Mouse (Mus musculus) adrenal gland, postnatal 4 days (tissue): ENCODE data around the gene Olfr1271. TPM values are rescaled to one million over a fixed set of nuclear protein-coding genes. Genes with fewer than 3 reads are reported as not detected.
"Not testable (repeated sequence)": the region's sequence is repeated elsewhere in the genome, so short reads cannot be mapped to it uniquely, and the experiment has no call there.

ENCODE experiments used
- DNase-seq, 2 experiments: peaks; one replicate each; pipeline ENCODE4 v3.0.0; 2021 to 2022; ENCODE audit warnings: low spot score in 2 of 2, mixed read lengths in 2 of 2
- long read RNA-seq, 2 experiments: library from polyadenylated mRNA; stranded (forward); transcript quantifications; one replicate each; pipeline ENCODE4 v2.0.0; 2021
- total RNA-seq, 2 experiments: library from RNA; stranded (reverse); gene quantifications; 2 replicates each; pipeline ENCODE4 v1.2.3; 2021

Gene Olfr1271
- not detected for total RNA-seq
- long read RNA-seq, experiment 1, result 0 reads
- long read RNA-seq, experiment 2, result 0 reads

DNA sequence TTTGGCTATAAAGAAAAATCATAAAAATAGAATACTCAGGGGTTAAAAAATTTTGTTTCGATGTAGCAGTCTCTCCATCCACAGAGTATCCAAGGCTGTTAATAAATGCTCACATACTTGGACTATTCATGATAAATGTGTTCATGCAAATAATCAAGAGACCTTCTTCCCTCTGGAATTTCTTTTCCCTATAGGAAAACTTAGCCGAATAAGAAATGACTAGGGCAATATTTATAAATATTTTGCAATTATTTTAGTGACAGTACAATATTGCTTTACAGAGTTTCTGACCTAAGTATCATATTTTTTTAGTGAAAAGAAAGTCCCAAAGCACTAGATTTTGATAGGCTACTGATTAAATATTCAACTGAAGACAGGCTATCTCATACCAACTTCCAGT is at the start of gene Olfr1271:
Gene Olfr1271 (minus strand): TSS at position 101 of the 400 bp plus-strand sequence.
- no peak for DNase-seq

- no peak for DNase-seq
Measured at GRCm38 (mm10) chr2:90292741-90293140, 21.9 kb upstream of the Olfr1271 start, which contains the start of gene Olfr1272. TSS of gene Olfr1272 (minus strand) at chr2:90292841.

GRCm38 (mm10) chr2:90257492-90257891 is 13.3 kb downstream of the Olfr1271 start, which contains the start of gene Olfr142:
TSS of gene Olfr142 (minus strand) at chr2:90257592.
- DNase-seq, result no peak

GRCm38 (mm10) chr2:90224393-90224792 is 46.4 kb downstream of the Olfr1271 start, which contains the start of gene Olfr1506:
TSS of gene Olfr1506 (minus strand) at chr2:90224493.
- not testable (repeated sequence) for DNase-seq

Other genes with a start within 250 kb of the Olfr1271 start
- not detected for gene Olfr1264, start 245.5 kb downstream of the Olfr1271 start, total RNA-seq
- gene Olfr1265, start 235.7 kb downstream of the Olfr1271 start, total RNA-seq, result not detected
- gene Olfr140, start 207.4 kb downstream of the Olfr1271 start, total RNA-seq, result not detected
- not detected for gene Olfr1269, start 149.6 kb downstream of the Olfr1271 start, total RNA-seq
- not detected for gene Olfr32, start 128.7 kb downstream of the Olfr1271 start, total RNA-seq
- not detected for gene Olfr1270, start 117.9 kb downstream of the Olfr1271 start, total RNA-seq
- gene Olfr1506, start 46.5 kb downstream of the Olfr1271 start, total RNA-seq, result under 1 TPM in 1 of 2 experiments, not detected in 1; 0.11 TPM
- gene Olfr142, start 13.4 kb downstream of the Olfr1271 start, total RNA-seq, result not detected
- not detected for gene Olfr1272, start 21.8 kb upstream of the Olfr1271 start, total RNA-seq
- not detected for gene Gm13769, start 51.2 kb upstream of the Olfr1271 start, total RNA-seq
- not detected for gene Olfr1274-ps, start 127.7 kb upstream of the Olfr1271 start, total RNA-seq